Mouse (Mus musculus): ENCODE results near the gene Lrpap1.

Lrpap1 gene

GRCm38 (mm10) chr5:35104960-35105921 is at the start of gene Lrpap1:
TSS of gene Lrpap1 (minus strand) at chr5:35105766.
- peak; percentile 94 for DNase-seq (ENCODE audit: low read depth, low spot score)
- H3K36me3 ChIP-seq (ENCODE audit: control insufficient read depth, insufficient read depth, low read length, poor library complexity, severe bottlenecking), result peaks cover 2% of the 10 kb centered on the region
- no peaks in the 10 kb centered on the region for H3K27me3 ChIP-seq (ENCODE audit: control insufficient read depth, insufficient read depth, low read length, poor library complexity, severe bottlenecking)

DNA sequence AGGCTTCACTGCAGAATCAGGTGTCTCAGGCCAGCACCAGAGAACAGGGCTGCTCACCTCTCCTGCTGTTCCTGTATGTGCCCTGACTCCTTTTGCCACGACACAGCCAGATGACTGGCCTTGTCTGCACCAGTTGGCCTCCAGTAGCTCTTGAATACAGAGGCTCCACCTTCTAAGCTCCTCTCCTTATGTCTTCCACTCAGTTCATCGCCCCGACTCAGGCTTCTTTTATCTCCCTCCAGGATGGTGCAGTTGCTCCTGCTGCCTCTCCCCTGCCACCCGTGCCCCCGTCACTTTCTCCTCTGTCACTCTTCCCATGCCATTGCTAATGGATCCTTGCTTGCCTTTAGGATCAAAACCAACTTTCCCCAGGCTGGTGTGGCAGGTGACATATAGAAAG is 44.4 kb upstream of the Lrpap1 start:
- no peaks in the 10 kb centered on the region for H3K36me3 ChIP-seq (ENCODE audit: control insufficient read depth, insufficient read depth, low read length, poor library complexity, severe bottlenecking)
- no peaks in the 10 kb centered on the region for H3K27me3 ChIP-seq (ENCODE audit: control insufficient read depth, insufficient read depth, low read length, poor library complexity, severe bottlenecking)

GRCm38 (mm10) chr5:35149526-35149925 is 44.0 kb upstream of the Lrpap1 start:
- H3K36me3 ChIP-seq (ENCODE audit: control insufficient read depth, insufficient read depth, low read length, poor library complexity, severe bottlenecking), result no peaks in the 10 kb centered on the region
- no peak for DNase-seq (ENCODE audit: low read depth, low spot score)
- no peaks in the 10 kb centered on the region for H3K27me3 ChIP-seq (ENCODE audit: control insufficient read depth, insufficient read depth, low read length, poor library complexity, severe bottlenecking)

More for the DNA sequence above, 44.4 kb upstream of the Lrpap1 start:
- DNase-seq (ENCODE audit: low read depth, low spot score), result no peak

DNA sequence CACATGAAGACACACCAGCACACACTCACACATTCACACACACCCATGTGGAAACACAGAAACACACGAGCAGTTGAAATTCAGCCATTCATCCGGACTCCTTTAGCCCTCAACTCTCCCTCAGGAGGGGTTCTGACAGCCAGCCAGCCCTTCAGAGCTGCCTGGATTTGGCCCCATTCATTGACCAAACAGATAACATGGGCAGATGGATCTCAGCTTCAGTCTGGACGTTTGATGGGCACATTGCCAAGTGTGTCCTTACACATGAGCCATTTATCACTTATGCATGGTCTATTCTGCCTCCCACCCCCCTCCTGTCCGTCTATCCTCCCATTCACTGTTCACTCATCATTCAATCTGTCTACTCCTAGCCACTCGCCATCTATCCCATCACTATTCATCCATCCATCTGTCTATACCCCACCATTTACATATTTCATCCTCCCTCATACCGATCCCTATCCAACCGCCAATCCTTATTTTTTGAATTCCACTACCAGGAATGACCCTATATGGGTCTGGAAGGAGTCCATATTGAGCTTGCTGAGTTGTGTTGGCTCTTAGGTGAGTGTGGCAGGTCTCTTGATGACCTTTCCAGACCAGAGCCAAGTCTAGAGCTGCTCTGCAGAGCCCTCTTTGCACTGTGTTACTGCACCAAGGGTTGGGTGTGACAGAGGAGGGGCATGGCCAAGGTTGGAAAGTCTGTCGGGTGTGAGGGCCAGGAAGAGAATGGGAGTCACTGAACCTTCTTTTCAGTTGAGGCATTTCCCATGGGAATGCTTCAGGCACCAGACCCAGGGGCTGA is 42.6 kb upstream of the Lrpap1 start:
- no peaks in the 10 kb centered on the region for H3K27me3 ChIP-seq (ENCODE audit: control insufficient read depth, insufficient read depth, low read length, poor library complexity, severe bottlenecking)
- DNase-seq (ENCODE audit: low read depth, low spot score), result no peak
- no peaks in the 10 kb centered on the region for H3K36me3 ChIP-seq (ENCODE audit: control insufficient read depth, insufficient read depth, low read length, poor library complexity, severe bottlenecking)

DNA sequence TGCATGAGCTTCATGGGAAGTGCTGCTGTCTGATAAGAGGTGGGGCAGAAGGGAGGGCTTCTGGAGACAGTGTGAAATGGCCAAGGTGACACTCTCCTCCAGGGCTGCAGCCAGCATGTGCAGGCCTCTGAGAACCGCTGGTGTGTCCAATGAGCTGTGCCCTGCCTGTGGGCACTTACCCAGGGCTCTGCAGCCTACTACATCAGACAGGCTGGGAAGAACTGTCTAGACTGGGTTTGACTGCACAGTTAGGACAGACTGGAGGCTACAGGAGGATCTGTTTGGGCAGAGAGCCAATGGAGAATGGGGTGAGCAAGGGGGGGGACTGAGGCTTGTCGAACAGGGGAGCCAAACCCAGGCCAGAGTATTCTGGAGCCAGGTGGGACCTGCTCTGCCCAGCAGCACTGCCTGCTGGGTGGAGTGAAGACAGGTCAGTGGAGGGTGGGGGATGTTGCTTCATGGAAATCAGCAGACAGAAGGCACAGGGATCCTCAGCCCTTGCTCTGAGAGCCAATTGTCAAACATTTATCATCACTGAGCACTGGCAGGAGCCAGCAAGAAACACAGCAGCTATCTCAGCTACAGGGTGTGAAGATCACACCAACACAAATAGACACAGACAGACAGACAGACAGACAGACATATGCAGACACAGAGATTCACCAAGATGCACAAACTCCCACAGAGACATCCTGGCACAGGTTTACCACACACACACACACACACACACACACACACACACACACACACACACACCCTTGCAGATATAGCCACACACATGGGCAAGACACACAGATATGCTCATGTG is 41.8 kb upstream of the Lrpap1 start:
- DNase-seq (ENCODE audit: low read depth, low spot score), result no peak
- H3K36me3 ChIP-seq (ENCODE audit: control insufficient read depth, insufficient read depth, low read length, poor library complexity, severe bottlenecking), result no peaks in the 10 kb centered on the region
- no peaks in the 10 kb centered on the region for H3K27me3 ChIP-seq (ENCODE audit: control insufficient read depth, insufficient read depth, low read length, poor library complexity, severe bottlenecking)

- DNase-seq (ENCODE audit: low read depth, low spot score), result no peak
- no peaks in the 10 kb centered on the region for H3K36me3 ChIP-seq (ENCODE audit: control insufficient read depth, insufficient read depth, low read length, poor library complexity, severe bottlenecking)
- no peaks in the 10 kb centered on the region for H3K27me3 ChIP-seq (ENCODE audit: control insufficient read depth, insufficient read depth, low read length, poor library complexity, severe bottlenecking)
These were observed 41.2 kb upstream of the Lrpap1 start for GRCm38 (mm10) chr5:35146747-35147146.

GRCm38 (mm10) chr5:35144716-35145115 is 39.1 kb upstream of the Lrpap1 start:
- DNase-seq (ENCODE audit: low read depth, low spot score), result no peak
- peaks cover 2% of the 10 kb centered on the region; the same call in 1 of the 2 replicates for H3K27me3 ChIP-seq (ENCODE audit: control insufficient read depth, insufficient read depth, low read length, poor library complexity, severe bottlenecking)
- H3K36me3 ChIP-seq (ENCODE audit: control insufficient read depth, insufficient read depth, low read length, poor library complexity, severe bottlenecking), result no peaks in the 10 kb centered on the region

DNA sequence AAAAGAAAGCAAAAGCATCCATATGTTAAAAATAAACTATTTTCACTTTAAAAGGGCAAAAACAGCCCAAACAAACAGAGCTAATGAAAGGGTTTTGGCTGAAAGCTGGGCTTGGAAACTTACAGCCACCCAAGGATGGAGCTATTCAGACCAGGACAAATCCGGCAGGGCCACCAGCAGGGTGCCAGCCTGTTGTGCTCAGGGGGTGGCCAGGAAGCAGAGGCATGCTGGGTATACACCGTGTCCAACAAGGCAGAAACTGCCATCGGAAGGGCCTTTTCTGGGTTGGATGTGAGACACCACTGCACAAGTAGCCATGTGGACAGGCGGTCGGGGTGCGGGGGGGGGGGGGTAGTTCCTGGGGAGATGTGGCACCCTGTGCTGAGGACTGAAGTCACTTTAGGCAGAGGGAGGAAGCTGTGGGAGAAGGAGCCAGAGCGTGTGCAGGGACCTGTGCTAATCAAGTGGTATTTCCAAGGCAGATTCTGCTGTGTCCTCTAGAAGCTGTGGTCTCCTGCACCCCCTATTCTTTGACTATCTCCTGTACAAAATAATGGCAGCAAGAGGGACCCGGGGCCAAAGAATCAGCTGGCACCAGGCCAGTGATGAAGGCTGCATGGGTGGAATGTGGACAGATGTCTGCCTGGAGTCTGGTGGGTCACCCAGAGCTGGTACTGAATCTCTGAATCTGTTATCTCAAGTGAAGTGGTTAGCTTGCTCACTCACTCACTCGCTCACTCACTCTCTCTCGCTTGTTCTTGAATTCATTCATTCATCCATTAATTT is 38.1 kb upstream of the Lrpap1 start:
- DNase-seq (ENCODE audit: low read depth, low spot score), result no peak
- H3K36me3 ChIP-seq (ENCODE audit: control insufficient read depth, insufficient read depth, low read length, poor library complexity, severe bottlenecking), result no peaks in the 10 kb centered on the region
- peaks cover 2% of the 10 kb centered on the region; the same call in 1 of the 2 replicates for H3K27me3 ChIP-seq (ENCODE audit: control insufficient read depth, insufficient read depth, low read length, poor library complexity, severe bottlenecking)

GRCm38 (mm10) chr5:35142910-35143309 is 37.3 kb upstream of the Lrpap1 start:
- DNase-seq (ENCODE audit: low read depth, low spot score), result no peak
- peaks cover 2% of the 10 kb centered on the region; the same call in 1 of the 2 replicates for H3K27me3 ChIP-seq (ENCODE audit: control insufficient read depth, insufficient read depth, low read length, poor library complexity, severe bottlenecking)
- H3K36me3 ChIP-seq (ENCODE audit: control insufficient read depth, insufficient read depth, low read length, poor library complexity, severe bottlenecking), result no peaks in the 10 kb centered on the region

DNA sequence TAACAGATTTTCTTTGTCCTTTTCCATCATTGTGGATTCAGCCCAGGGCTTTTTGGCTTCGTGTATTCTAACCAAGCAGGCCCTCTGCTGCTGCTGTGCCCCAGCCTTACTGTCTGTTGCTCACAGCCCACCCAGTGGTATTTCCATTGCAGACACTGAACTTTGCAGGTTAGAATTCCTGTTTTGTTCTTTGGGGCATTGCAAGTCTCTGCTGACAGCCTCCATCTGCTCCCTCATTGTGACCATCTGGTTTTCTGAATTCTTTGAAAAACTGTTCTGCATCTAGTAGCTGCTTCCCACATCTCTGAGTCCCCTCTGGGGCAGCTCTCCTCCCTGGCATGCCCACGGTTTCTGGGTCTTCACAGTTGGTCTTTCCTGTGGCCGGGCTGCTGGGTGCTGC is 35.8 kb upstream of the Lrpap1 start:
- DNase-seq (ENCODE audit: low read depth, low spot score), result no peak
- Histone ChIP-seq H3K36me3 (ENCODE audit: control insufficient read depth, insufficient read depth, low read length, poor library complexity, severe bottlenecking) (no peaks in the 10 kb centered on the region), H3K27me3 (ENCODE audit: control insufficient read depth, insufficient read depth, low read length, poor library complexity, severe bottlenecking) (peaks cover 2% of the 10 kb centered on the region; the same call in 1 of the 2 replicates)

- Histone ChIP-seq H3K36me3 (ENCODE audit: control insufficient read depth, insufficient read depth, low read length, poor library complexity, severe bottlenecking) (no peaks in the 10 kb centered on the region), H3K27me3 (ENCODE audit: control insufficient read depth, insufficient read depth, low read length, poor library complexity, severe bottlenecking) (peaks cover 2% of the 10 kb centered on the region; the same call in 1 of the 2 replicates)
- DNase-seq (ENCODE audit: low read depth, low spot score), result no peak
These were observed 32.6 kb upstream of the Lrpap1 start for GRCm38 (mm10) chr5:35138183-35138611.

GRCm38 (mm10) chr5:35137510-35138182 is 32.1 kb upstream of the Lrpap1 start:
- H3K36me3 ChIP-seq (ENCODE audit: control insufficient read depth, insufficient read depth, low read length, poor library complexity, severe bottlenecking), result no peaks in the 10 kb centered on the region
- no peak for DNase-seq (ENCODE audit: low read depth, low spot score)
- H3K27me3 ChIP-seq (ENCODE audit: control insufficient read depth, insufficient read depth, low read length, poor library complexity, severe bottlenecking), result peaks cover 2% of the 10 kb centered on the region; the same call in 1 of the 2 replicates

DNA sequence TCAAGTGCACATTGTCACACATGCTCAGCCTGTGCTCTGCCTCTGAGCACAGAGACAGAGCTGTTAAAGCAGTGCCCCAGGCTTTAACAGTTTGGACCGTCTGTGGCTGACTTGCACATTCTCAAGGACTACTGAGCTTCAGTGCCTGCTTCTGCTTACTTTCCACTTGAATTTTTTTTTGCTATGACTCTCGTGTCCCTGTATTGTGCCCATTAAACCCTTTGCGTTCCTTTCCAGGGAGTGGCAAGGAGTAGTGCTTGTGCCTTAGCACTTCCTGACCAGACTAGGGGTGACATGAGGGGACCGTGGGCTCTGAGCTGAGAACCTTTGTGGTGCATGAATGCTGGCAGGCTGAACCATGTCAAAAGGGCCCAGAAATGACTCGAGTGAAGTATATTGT is 30.3 kb upstream of the Lrpap1 start:
- DNase-seq (ENCODE audit: low read depth, low spot score), result no peak
- H3K36me3 ChIP-seq (ENCODE audit: control insufficient read depth, insufficient read depth, low read length, poor library complexity, severe bottlenecking), result no peaks in the 10 kb centered on the region

More for the DNA sequence above, 30.3 kb upstream of the Lrpap1 start:
- H3K27me3 ChIP-seq (ENCODE audit: control insufficient read depth, insufficient read depth, low read length, poor library complexity, severe bottlenecking), result no peaks in the 10 kb centered on the region

All from splenic B cell, adult 2 months (primary cell).